24 mouse cellular contexts compared by ENCODE assay signal in the genomic region with DNA sequence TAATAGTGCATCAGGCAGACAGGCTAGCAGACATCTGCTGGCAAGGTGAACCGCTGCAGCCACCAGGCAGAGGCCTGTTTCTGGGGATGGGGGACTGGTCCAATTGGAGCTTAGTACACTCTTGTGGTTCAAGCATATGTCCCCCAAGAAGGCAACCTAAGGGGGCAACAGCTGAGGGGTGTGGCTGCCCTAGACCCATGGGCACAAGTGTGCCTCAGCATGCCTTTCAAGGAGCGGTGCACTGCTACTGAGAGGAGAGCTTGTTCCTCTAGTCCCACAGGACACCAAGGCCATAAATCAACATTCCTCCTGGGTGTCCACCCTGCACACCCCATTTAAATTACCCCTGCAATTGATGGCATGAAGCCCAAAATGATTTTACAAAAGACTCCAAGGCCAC.
"Had no signal": no experiment of that assay in that cellular context is flagged by ENCODE, and none has a peak within 500 bp of the region (broad histone marks: within the 10 kb centered on the region; RNA-seq: fewer than 3 reads in every experiment).

No protein-coding gene starts in this region.

- H3K4me2 ChIP-seq: heart, embryonic 12.5 days; hindbrain, embryonic 13.5 days; hindbrain, embryonic 15.5 days; limb, embryonic 13.5 days; liver, embryonic 11.5 days; liver, embryonic 13.5 days; liver, embryonic 15.5 days had no signal

- H3K27me3 ChIP-seq: heart, embryonic 12.5 days; hindbrain, embryonic 13.5 days; hindbrain, embryonic 15.5 days; limb, embryonic 13.5 days; liver, embryonic 13.5 days; liver, embryonic 15.5 days had no signal

- DNase-seq: forebrain, postnatal 0 days; gastrocnemius, postnatal 10 days; gastrocnemius, postnatal 36 days; heart, adult 18-20 months; heart, postnatal 14 days; heart, postnatal 36 days; kidney, adult 2 months; kidney, adult 9 months; kidney, postnatal 10 days; kidney, postnatal 25 days; kidney, postnatal 4 days; liver; liver, embryonic 13.5 days had no signal

- H3K9ac ChIP-seq: forebrain, postnatal 0 days; heart, embryonic 12.5 days; hindbrain, embryonic 13.5 days; hindbrain, embryonic 15.5 days; limb, embryonic 13.5 days; liver, embryonic 13.5 days; liver, embryonic 15.5 days had no signal

- H3K27ac ChIP-seq: heart, embryonic 10.5 days; hindbrain, embryonic 13.5 days; hindbrain, embryonic 15.5 days; hindbrain, postnatal 0 days; layer of hippocampus, adult 2 months; left cerebral cortex, adult 2 months; limb, embryonic 13.5 days; liver, embryonic 13.5 days; liver, embryonic 15.5 days had no signal

- ATAC-seq: forebrain, postnatal 0 days; hindbrain, postnatal 0 days; intestine, embryonic 16.5 days had no signal

- H3K4me3 ChIP-seq: heart, embryonic 10.5 days; heart, embryonic 12.5 days; hindbrain, embryonic 13.5 days; hindbrain, embryonic 15.5 days; layer of hippocampus, adult 2 months; left cerebral cortex, adult 2 months; limb, embryonic 13.5 days; liver, embryonic 13.5 days; liver, embryonic 15.5 days had no signal

- H3K9me3 ChIP-seq: heart, embryonic 10.5 days; heart, embryonic 12.5 days; hindbrain, embryonic 13.5 days; hindbrain, embryonic 15.5 days; limb, embryonic 13.5 days; liver, embryonic 13.5 days; liver, embryonic 15.5 days had no signal

- H3K4me1 ChIP-seq: heart, embryonic 10.5 days; heart, embryonic 12.5 days had no signal
